Mouse (Mus musculus) C2C12 (cell line): ENCODE results near the gene Trim24. TPM values are rescaled to one million over a fixed set of nuclear protein-coding genes. Genes with fewer than 3 reads are reported as not detected.
"Not testable (repeated sequence)": the region's sequence is repeated elsewhere in the genome, so short reads cannot be mapped to it uniquely, and the experiment has no call there.

Experiments used
- H3K27me3 ChIP-seq: one replicate; pipeline ENCODE4 v1.6.1; 2011; ENCODE audit not compliant: control insufficient read depth, insufficient read depth, insufficient read length
- H3K36me3 ChIP-seq: one replicate; pipeline ENCODE4 v1.6.1; 2011; ENCODE audit not compliant: control insufficient read depth, insufficient read depth
- H3K4me3 ChIP-seq: one replicate; pipeline ENCODE4 v1.5.1; 2011; ENCODE audit warnings: mild to moderate bottlenecking, control low read depth; ENCODE audit not compliant: poor library complexity, insufficient read depth, severe bottlenecking
- H3K79me2 ChIP-seq: one replicate; pipeline ENCODE4 v1.6.1; 2011; ENCODE audit not compliant: control insufficient read depth, insufficient read depth
- H3K79me3 ChIP-seq: one replicate; pipeline ENCODE4 v1.6.1; 2011; ENCODE audit warnings: low read depth, control low read depth
- H3ac ChIP-seq: one replicate; pipeline ENCODE3; 2011; ENCODE audit warnings: low read depth; ENCODE audit not compliant: control insufficient read depth, insufficient read length
- CEBPB ChIP-seq: IDR thresholded peaks from one replicate; pipeline ENCODE4 v1.6.1; 2011; ENCODE audit warnings: low read depth, mild to moderate bottlenecking, control low read depth, moderate library complexity
- CTCF ChIP-seq: IDR thresholded peaks from one replicate; pipeline ENCODE4 v1.5.1; 2011; ENCODE audit not compliant: control insufficient read depth, insufficient read depth, insufficient read length
- FOSL1 ChIP-seq: IDR thresholded peaks from one replicate; pipeline ENCODE4 v1.8.0; 2011; ENCODE audit warnings: mild to moderate bottlenecking, low read length; ENCODE audit not compliant: poor library complexity, insufficient read depth, severe bottlenecking
- MAX ChIP-seq: IDR thresholded peaks from one replicate; pipeline ENCODE4 v1.6.1; 2011; ENCODE audit warnings: mild to moderate bottlenecking, control low read depth
- MYOD1 ChIP-seq: IDR thresholded peaks from one replicate; pipeline ENCODE4 v1.6.1; 2011; ENCODE audit warnings: low read depth; ENCODE audit not compliant: control insufficient read depth, insufficient read length
- MYOG ChIP-seq: IDR thresholded peaks from one replicate; pipeline ENCODE4 v1.6.1; 2011; ENCODE audit not compliant: control insufficient read depth, insufficient read length; ENCODE audit errors: extremely low read depth
- USF1 ChIP-seq: IDR thresholded peaks from one replicate; pipeline ENCODE4 v1.6.1; 2011; ENCODE audit warnings: low read depth, mild to moderate bottlenecking, control low read depth, moderate library complexity
- polyA plus RNA-seq: library from polyadenylated mRNA; unstranded; fragments of >200 nt; fragmentation: generic; extraction: Trizol; gene quantifications from one replicate; pipeline ENCODE4 v1.2.1, GENCODE M21; 2012; ENCODE audit warnings: missing spikeins

The Trim24 gene
- polyA plus RNA-seq, 1 experiment = 7.1 TPM

DNA sequence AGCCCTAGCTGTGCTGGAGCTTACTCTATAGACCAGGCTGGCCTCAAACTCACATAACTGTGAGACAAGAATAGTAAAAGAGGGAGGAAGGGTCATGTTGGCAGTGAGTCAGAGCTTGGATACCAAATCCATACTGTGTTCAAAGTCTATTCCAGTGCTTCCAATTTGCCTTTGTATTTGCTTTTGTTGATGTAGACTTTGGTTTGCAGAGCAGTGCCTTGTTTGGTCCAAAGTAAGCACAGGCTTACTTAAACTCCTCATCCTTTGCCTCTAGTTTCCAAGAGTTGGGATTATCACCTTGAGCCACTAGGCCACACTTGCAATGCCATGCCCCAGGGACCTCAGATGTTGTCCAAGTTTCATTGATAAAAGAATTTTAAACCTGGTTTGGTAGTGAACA lies 41.0 kb upstream of the Trim24 start:
- Histone ChIP-seq H3K4me3 (no peak overlapping the region), H3K27me3 (no peaks in the 10 kb centered on the region), H3K36me3 (no peaks in the 10 kb centered on the region), H3K79me2 (no peaks in the 10 kb centered on the region), H3ac (no peak overlapping the region), H3K79me3 (no peaks in the 10 kb centered on the region)
- TF ChIP-seq MYOD1 = no peak
- no peak for TF ChIP-seq CEBPB
- TF ChIP-seq USF1 = no peak
- TF ChIP-seq FOSL1 = no peak
- no peak for TF ChIP-seq MAX
- no peak for TF ChIP-seq CTCF
- no peak for TF ChIP-seq MYOG

GRCm38 (mm10) chr6:37833691-37834090 lies 36.9 kb upstream of the Trim24 start:
- Histone ChIP-seq H3K79me2 (no peaks in the 10 kb centered on the region), H3ac (no peak overlapping the region), H3K79me3 (no peaks in the 10 kb centered on the region), H3K27me3 (no peaks in the 10 kb centered on the region), H3K4me3 (no peak overlapping the region), H3K36me3 (no peaks in the 10 kb centered on the region)
- TF ChIP-seq MYOD1 (no peak), MAX (no peak), CEBPB (no peak), USF1 (no peak), CTCF (no peak), FOSL1 (no peak), MYOG (no peak)

DNA sequence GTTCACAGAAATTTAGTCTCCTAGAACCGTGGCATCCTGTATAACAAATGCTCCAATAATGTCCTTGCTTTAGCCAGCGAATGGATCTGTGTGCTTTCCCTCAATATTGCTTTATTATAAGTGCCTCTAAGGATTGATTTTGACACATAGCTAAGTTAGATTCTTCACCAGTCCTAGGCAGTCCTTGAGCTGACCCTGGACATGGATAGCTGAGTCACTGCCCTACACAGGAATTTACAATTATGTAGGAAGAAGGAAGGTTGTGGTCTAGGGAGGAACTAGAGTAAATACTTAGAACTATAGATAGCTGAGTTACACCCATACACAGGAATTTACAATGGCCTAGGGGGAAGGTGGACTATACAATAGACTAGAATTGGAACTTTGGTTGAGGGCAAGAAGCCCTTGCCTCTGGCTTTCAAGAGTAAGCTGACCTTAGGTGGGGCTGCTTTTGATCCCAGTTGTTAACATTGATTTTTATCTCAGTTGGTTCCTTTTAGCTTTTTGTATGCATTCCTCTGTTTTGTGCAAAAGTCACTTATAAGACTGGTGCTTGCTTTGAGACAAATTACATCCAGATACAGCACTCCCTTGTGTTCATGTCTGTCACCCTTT lies 33.6 kb upstream of the Trim24 start:
- H3K4me3 ChIP-seq, H3K79me3 ChIP-seq, H3K27me3 ChIP-seq, H3ac ChIP-seq, H3K79me2 ChIP-seq, H3K36me3 ChIP-seq: not testable (repeated sequence)

DNA sequence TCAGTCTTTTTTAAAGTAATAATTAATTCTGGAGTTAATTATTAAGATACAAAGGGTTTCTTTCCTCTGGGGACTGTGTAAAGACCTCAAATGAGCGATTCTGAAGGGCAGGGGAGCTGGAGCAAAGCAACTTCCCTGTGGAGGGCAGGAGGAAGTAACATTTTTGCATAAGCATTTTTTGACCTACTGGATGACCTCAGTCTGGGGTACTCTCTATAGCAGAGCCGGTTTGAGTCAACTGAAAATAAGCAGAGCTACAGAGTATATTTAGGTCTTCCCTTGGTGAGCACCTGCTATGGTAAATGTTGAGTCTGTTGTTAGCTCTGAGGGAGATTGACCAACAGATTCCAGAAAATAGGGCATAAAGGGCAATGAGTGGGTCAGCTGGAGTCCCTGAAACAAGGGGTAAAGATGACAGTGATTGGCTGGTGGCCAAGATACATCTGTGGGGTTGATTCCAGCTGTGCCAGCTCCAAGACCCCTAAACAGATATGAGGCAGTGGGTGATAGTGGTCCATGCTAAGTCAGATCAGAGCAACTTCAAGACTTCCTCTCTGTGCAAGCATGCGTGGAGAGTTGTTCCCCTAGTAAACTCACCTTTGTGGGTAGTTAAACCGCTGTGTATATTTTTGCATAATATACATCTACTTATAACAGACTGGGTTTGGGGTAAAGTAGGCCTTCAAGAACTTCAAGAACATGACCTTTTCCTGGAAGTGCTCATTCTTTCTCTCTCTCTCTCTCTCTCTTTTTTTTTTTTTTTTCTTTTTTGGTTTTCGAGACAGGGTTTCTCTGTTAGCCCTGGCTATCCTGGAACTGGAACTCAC lies 27.6 kb upstream of the Trim24 start:
- no peak overlapping the region for H3ac ChIP-seq
- H3K79me3 ChIP-seq = no peaks in the 10 kb centered on the region
- H3K36me3 ChIP-seq = no peaks in the 10 kb centered on the region
- no peaks in the 10 kb centered on the region for H3K27me3 ChIP-seq
- TF ChIP-seq FOSL1 (no peak), USF1 (no peak), CTCF (no peak), MYOD1 (no peak), MAX (no peak), CEBPB (no peak), MYOG (no peak)
- H3K79me2 ChIP-seq = no peaks in the 10 kb centered on the region
- no peak overlapping the region for H3K4me3 ChIP-seq

- Histone ChIP-seq H3K79me3 (no peaks in the 10 kb centered on the region), H3K4me3 (no peak overlapping the region), H3K36me3 (no peaks in the 10 kb centered on the region), H3K79me2 (no peaks in the 10 kb centered on the region), H3ac (no peak overlapping the region), H3K27me3 (no peaks in the 10 kb centered on the region)
- no peak for TF ChIP-seq MYOG
- no peak for TF ChIP-seq CEBPB
- no peak for TF ChIP-seq CTCF
- no peak for TF ChIP-seq MAX
- TF ChIP-seq USF1 = no peak
- TF ChIP-seq FOSL1 = no peak
- no peak for TF ChIP-seq MYOD1
These were observed 26.9 kb upstream of the Trim24 start for GRCm38 (mm10) chr6:37843647-37844273.

DNA sequence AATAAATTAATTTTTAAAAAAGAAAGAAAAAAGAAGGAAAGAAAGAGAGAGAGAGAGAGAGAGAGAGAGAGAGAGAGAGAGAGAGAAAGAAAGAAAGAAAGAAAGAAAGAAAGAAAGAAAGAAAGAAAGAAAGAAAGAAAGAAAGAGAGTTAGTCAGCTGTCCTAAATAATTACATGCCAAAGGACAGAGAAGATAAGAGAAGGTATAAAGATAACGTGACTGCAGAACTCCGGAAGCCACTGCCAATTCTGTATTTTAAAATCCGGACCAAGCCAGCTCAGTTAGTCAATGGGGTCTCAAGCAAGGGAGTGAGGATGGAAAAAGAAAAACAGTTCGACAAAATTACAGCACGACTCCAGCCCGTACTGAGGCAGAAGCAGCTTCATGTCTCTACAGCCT lies 25.7 kb upstream of the Trim24 start:
- H3K4me3 ChIP-seq, H3K79me3 ChIP-seq, H3ac ChIP-seq, H3K36me3 ChIP-seq, H3K27me3 ChIP-seq, H3K79me2 ChIP-seq: not testable (repeated sequence)
